Comparison of ENCODE assay signal across 20 mouse cellular contexts in genomic region chr1:72073245-72073644, GRCm38 (mm10).
"Had no signal": no experiment of that assay in that cellular context is flagged by ENCODE, and none has a peak within 500 bp of the region (broad histone marks: within the 10 kb centered on the region; RNA-seq: fewer than 3 reads in every experiment).

No protein-coding gene starts in this region.

- ATAC-seq: liver, postnatal 0 days; lung, postnatal 0 days; midbrain, embryonic 13.5 days; midbrain, embryonic 15.5 days had no signal

- H3K27ac ChIP-seq: liver, embryonic 15.5 days; lung, embryonic 15.5 days; macrophage; midbrain, embryonic 13.5 days; midbrain, embryonic 15.5 days had no signal

- H3K4me1 ChIP-seq: liver, embryonic 15.5 days; megakaryocyte, embryonic 14.5 days; midbrain, embryonic 13.5 days; midbrain, embryonic 15.5 days had no signal

- H3K9ac ChIP-seq: liver, embryonic 15.5 days; liver, postnatal 0 days; lung, embryonic 15.5 days; midbrain, embryonic 13.5 days; midbrain, embryonic 15.5 days had no signal

- H3K4me2 ChIP-seq: liver, embryonic 15.5 days; lung, embryonic 15.5 days; midbrain, embryonic 11.5 days; midbrain, embryonic 13.5 days; midbrain, embryonic 15.5 days had no signal

- DNase-seq: liver, postnatal 0 days; lung, adult 2 months; lung, postnatal 14 days; lung, postnatal 36 days; retina, postnatal 1 day; right cerebral cortex, adult 18-20 months; right cerebral cortex, postnatal 25 days; right cerebral cortex, postnatal 4 days; spleen, adult 18-20 months; thymus, adult 18-20 months; thymus, postnatal 14 days; thymus, postnatal 36 days had no signal

- H3K4me3 ChIP-seq: liver, embryonic 15.5 days; lung, embryonic 15.5 days; megakaryocyte, embryonic 14.5 days; midbrain, embryonic 13.5 days; midbrain, embryonic 15.5 days had no signal

- H3K27me3 ChIP-seq: liver, embryonic 15.5 days; lung, embryonic 15.5 days; megakaryocyte, embryonic 14.5 days; midbrain, embryonic 13.5 days; midbrain, embryonic 15.5 days had no signal

- H3K9me3 ChIP-seq: liver, embryonic 15.5 days; lung, embryonic 15.5 days; midbrain, embryonic 13.5 days; midbrain, embryonic 15.5 days had no signal

- H3K36me3 ChIP-seq: liver, embryonic 15.5 days; lung, embryonic 15.5 days; midbrain, embryonic 13.5 days; midbrain, embryonic 15.5 days had no signal
